Comparison of ENCODE assay signal across 8 mouse cellular contexts in the genomic region with DNA sequence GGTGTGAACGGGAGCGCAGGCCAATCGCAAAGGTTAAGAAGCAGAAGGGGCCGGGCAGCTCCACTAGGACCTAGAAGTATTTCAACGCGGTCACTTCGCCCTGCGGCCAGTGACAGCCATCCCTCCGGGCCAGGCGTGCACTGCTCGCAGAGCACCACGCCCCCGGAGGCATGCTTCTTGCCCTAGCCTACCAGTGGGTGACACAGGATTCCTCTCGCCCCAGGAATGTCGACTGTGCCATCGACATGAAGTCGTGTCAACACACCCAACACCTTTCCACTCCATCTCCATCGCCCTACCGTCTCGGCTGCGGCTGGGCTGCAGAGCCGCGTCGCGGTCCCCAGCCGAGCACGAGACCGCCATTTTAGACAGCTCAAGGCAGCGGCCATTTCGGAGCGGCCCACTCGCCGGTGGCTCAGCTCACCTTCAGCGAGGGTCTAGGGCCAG. TPM values are rescaled to one million over a fixed set of nuclear protein-coding genes. Genes with fewer than 3 reads are reported as not detected.
DNase-seq lines count a peak whose midpoint lies in the region; ATAC-seq lines count a peak whose summit lies in the region.

No protein-coding gene starts in this region.

- peak overlapping the region; percentile 85 for H3K4me2 ChIP-seq in forebrain, embryonic 11.5 days (ENCODE audit: low read depth, low read length, severe bottlenecking)
- peak overlapping the region; percentile 76 for H3K4me2 ChIP-seq in hindbrain, embryonic 11.5 days (replicated peaks; ENCODE audit: low read depth, low read length)

- under 1% methylated on average over 34 of the region's 34 CpGs for WGBS in forebrain, embryonic 11.5 days
- 0% methylated on average over 34 of the region's 34 CpGs for WGBS in hindbrain, embryonic 11.5 days
- WGBS in limb, embryonic 10.5 days: under 1% methylated on average over 34 of the region's 34 CpGs

- peak overlapping the region; percentile 95 for H3K9ac ChIP-seq in forebrain, embryonic 11.5 days (ENCODE audit: low read length)
- H3K9ac ChIP-seq in hindbrain, embryonic 11.5 days (ENCODE audit: low read depth, low read length): peak overlapping the region; percentile 96

- no peaks in the 10 kb centered on the region for H3K9me3 ChIP-seq in forebrain, embryonic 11.5 days (ENCODE audit: control insufficient read depth, low read length)
- H3K9me3 ChIP-seq in hindbrain, embryonic 11.5 days (ENCODE audit: control insufficient read depth, low read length): no peaks in the 10 kb centered on the region
- H3K9me3 ChIP-seq in limb, embryonic 10.5 days (replicated peaks): no peaks in the 10 kb centered on the region

- peak; percentile 68 for DNase-seq in ovary, adult 18-20 months (ENCODE audit: low spot score)
- no peak for DNase-seq in ovary, postnatal 10 days (ENCODE audit: low spot score)
- DNase-seq in adrenal gland, postnatal 4 days (ENCODE audit: low spot score in 2 of 2): peak; percentile 37 to 50
- DNase-seq in forebrain, embryonic 11.5 days (ENCODE audit: low spot score): no peak
- peak; percentile 82 for DNase-seq in hindbrain, embryonic 11.5 days (ENCODE audit: low spot score)
- peak; percentile 91 for DNase-seq in limb, embryonic 10.5 days (ENCODE audit: low spot score)
- DNase-seq in urinary bladder, postnatal 36 days (ENCODE audit: low spot score in 2 of 2): peak; percentile 70 to 84

- peak overlapping the region; percentile 67 for H3K4me3 ChIP-seq in forebrain, embryonic 11.5 days (ENCODE audit: low read depth, low read length)
- H3K4me3 ChIP-seq in hindbrain, embryonic 11.5 days (ENCODE audit: low read depth, low read length): peak overlapping the region; percentile 70
- peak overlapping the region; percentile 69 for H3K4me3 ChIP-seq in limb, embryonic 10.5 days

- H3K4me1 ChIP-seq in forebrain, embryonic 11.5 days (replicated peaks; ENCODE audit: control insufficient read depth, insufficient read depth, low read length): no peaks in the 10 kb centered on the region; the same call in 1 of the 2 replicates
- no peaks in the 10 kb centered on the region for H3K4me1 ChIP-seq in hindbrain, embryonic 11.5 days (replicated peaks; ENCODE audit: control insufficient read depth, insufficient read depth, low read length)
- peaks cover 15% of the 10 kb centered on the region for H3K4me1 ChIP-seq in limb, embryonic 10.5 days

- ATAC-seq in forebrain, embryonic 11.5 days (replicated peaks; ENCODE audit: low FRiP score): peak; percentile 89
- peak; percentile 90 for ATAC-seq in hindbrain, embryonic 11.5 days (ENCODE audit: low FRiP score)
- ATAC-seq in megakaryocyte-erythroid progenitor cell, adult 5-6 weeks (replicated peaks; ENCODE audit: low FRiP score, low TSS enrichment, poor library complexity, severe bottlenecking): peak; percentile 78

- no peaks in the 10 kb centered on the region for H3K36me3 ChIP-seq in forebrain, embryonic 11.5 days (ENCODE audit: control insufficient read depth, insufficient read depth, low read length)
- no peaks in the 10 kb centered on the region for H3K36me3 ChIP-seq in hindbrain, embryonic 11.5 days (ENCODE audit: control insufficient read depth, insufficient read depth, low read length)
- H3K36me3 ChIP-seq in limb, embryonic 10.5 days: 0 out of 2 replicates have a peak, but pooled peaks cover 5% of the 10 kb centered on the region

- H3K27ac ChIP-seq in forebrain, embryonic 11.5 days (ENCODE audit: low read depth, low read length): peak overlapping the region; percentile 96
- H3K27ac ChIP-seq in hindbrain, embryonic 11.5 days (ENCODE audit: low read depth, low read length): peak overlapping the region; percentile 98
- H3K27ac ChIP-seq in limb, embryonic 10.5 days: peak overlapping the region; percentile 97

- H3K27me3 ChIP-seq in forebrain, embryonic 11.5 days (ENCODE audit: control insufficient read depth, insufficient read depth, low read length): no peaks in the 10 kb centered on the region
- no peaks in the 10 kb centered on the region for H3K27me3 ChIP-seq in hindbrain, embryonic 11.5 days (ENCODE audit: control insufficient read depth, insufficient read depth, low read length)
- no peaks in the 10 kb centered on the region for H3K27me3 ChIP-seq in limb, embryonic 10.5 days (ENCODE audit: low read depth, poor library complexity, severe bottlenecking)

RNA-seq across cellular contexts. Expression of a gene that starts 39.3 kb away (rescaled TPM):
- 1,000 to 10,000 TPM; 1,008 to 1,014 TPM for total RNA-seq in adrenal gland, postnatal 4 days (2021)
- polyA plus RNA-seq in forebrain, embryonic 11.5 days (2014; fragmentation: Nextera tagmentation; extraction: Ambion mirVana): 1,722 and 1,856 TPM in 2 replicates
- 1,716 and 2,020 TPM in 2 replicates for polyA plus RNA-seq in hindbrain, embryonic 11.5 days (2014; fragmentation: Nextera tagmentation; extraction: Ambion mirVana)
- polyA plus RNA-seq in limb, embryonic 10.5 days (2016; fragmentation: Nextera tagmentation; extraction: Ambion mirVana): 1,318 and 1,349 TPM in 2 replicates
- 632 and 734 TPM in 2 replicates for total RNA-seq in megakaryocyte-erythroid progenitor cell, adult 5-6 weeks (2014; fragmentation: Nextera tagmentation)
- total RNA-seq in megakaryocyte-erythroid progenitor cell, adult 5-6 weeks (2017): 781 and 891 TPM in 2 replicates

Comparison
In these comparisons a context has a peak if more than half of its experiments do, and no peak if none do; other contexts are left out.
1. DNase-seq: peak in ovary, adult 18-20 months (single experiment), adrenal gland, postnatal 4 days (2 of 2), hindbrain, embryonic 11.5 days (single experiment), limb, embryonic 10.5 days (single experiment) and urinary bladder, postnatal 36 days (2 of 2); none in ovary, postnatal 10 days (single experiment) and forebrain, embryonic 11.5 days (single experiment).
2. Peak in every context shown above with its lines, with median percentiles within 50 percentile points of each other: ATAC-seq, H3K27ac ChIP-seq and H3K4me3 ChIP-seq.